Mouse (Mus musculus): ENCODE measurements around the gene Gmeb1.

DNA sequence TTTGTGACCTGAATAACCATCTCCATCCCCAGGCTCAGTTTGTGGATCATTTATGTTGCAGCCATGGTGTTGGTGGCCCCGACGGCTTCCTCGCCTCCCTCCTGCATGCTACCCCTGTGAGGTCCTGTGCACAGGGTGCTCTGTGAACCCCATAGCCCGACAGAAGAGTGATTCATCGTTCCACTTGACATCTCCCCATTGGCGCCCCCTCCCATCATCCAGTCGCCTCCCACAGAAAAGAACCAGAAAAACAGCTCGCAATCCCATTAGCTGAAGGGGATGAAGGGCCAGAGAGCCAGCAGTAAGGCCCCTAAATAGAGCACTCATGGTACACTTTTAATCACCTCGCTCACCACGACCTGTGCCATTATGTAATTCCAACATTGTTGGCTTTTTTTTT lies 84.9 kb downstream of the Gmeb1 start:
- TF ChIP-seq POLR2A (IDR thresholded peaks at IDR 0.05; ENCODE audit: low read depth, low read length) (no peak), CTCF (conservative IDR thresholded peaks at IDR 0.05; ENCODE audit: insufficient read depth, insufficient read length, low read depth, low read length) (no peak)

All from kidney, adult 2 months (tissue).